Mouse (Mus musculus) regulatory T cell (primary cell): Measurements from ENCODE around the gene Hs1bp3.

Experiments used
- in situ Hi-C: fragments of 300-600 bp; cut with MboI, MseI; formaldehyde crosslinking; loops from one replicate; pipeline ENCODE4 v1.15.1; 2025; ENCODE audit warnings: high pct_unique_total_duplicates

The Hs1bp3 gene

GRCm38 (mm10) chr12:8301011-8301814, 12.0 kb upstream of the Hs1bp3 start:
- in situ Hi-C loops: loop anchor here (5.0 kb wide), 1 partner anchor 249 kb away; no protein-coding TSS in a partner anchor

GRCm38 (mm10) chr12:8301841-8302431, 11.3 kb upstream of the Hs1bp3 start, which contains the start of gene Gdf7:
TSS of gene Gdf7 (minus strand) at chr12:8301954.
- in situ Hi-C loops: loop anchor here (5.0 kb wide), 1 partner anchor 250 kb away; no protein-coding TSS in a partner anchor

GRCm38 (mm10) chr12:8305258-8305657, 8.0 kb upstream of the Hs1bp3 start:
- in situ Hi-C loops: no loop called here

- in situ Hi-C loops: no loop called here
These were observed 6.8 kb upstream of the Hs1bp3 start for GRCm38 (mm10) chr12:8306432-8306831.

- in situ Hi-C loops: no loop called here
These were observed 6.3 kb upstream of the Hs1bp3 start for GRCm38 (mm10) chr12:8306910-8307309.

GRCm38 (mm10) chr12:8310992-8311391, 2.2 kb upstream of the Hs1bp3 start:
- in situ Hi-C loops: no loop called here

- in situ Hi-C loops: no loop called here
These were observed 966 bp upstream of the Hs1bp3 start for GRCm38 (mm10) chr12:8312266-8312665.

- in situ Hi-C loops: no loop called here
These were observed 541 bp downstream of the Hs1bp3 start for GRCm38 (mm10) chr12:8313773-8314172.

- in situ Hi-C loops: no loop called here
These were observed 3.3 kb downstream of the Hs1bp3 start for GRCm38 (mm10) chr12:8316541-8316940.

- in situ Hi-C loops: loop anchor here (5.0 kb wide), 2 partner anchors 102 to 182 kb away; partner anchors contain the start of gene Rhob
These were observed 7.0 kb downstream of the Hs1bp3 start for GRCm38 (mm10) chr12:8320084-8320713.

GRCm38 (mm10) chr12:8321506-8321905, 8.3 kb downstream of the Hs1bp3 start:
- in situ Hi-C loops: loop anchor here (5.0 kb wide), 2 partner anchors 101 to 181 kb away; partner anchors contain the start of gene Rhob

GRCm38 (mm10) chr12:8324086-8324485, 10.9 kb downstream of the Hs1bp3 start:
- in situ Hi-C loops: loop anchor here (5.0 kb wide), 2 partner anchors 98 to 178 kb away; partner anchors contain the start of gene Rhob

- in situ Hi-C loops: no loop called here
These were observed 12.2 kb downstream of the Hs1bp3 start for GRCm38 (mm10) chr12:8325245-8325942.

- in situ Hi-C loops: no loop called here
These were observed 12.8 kb downstream of the Hs1bp3 start for GRCm38 (mm10) chr12:8325943-8326522.

- in situ Hi-C loops: no loop called here
These were observed 13.8 kb downstream of the Hs1bp3 start for GRCm38 (mm10) chr12:8326825-8327674.

GRCm38 (mm10) chr12:8327675-8328053, 14.4 kb downstream of the Hs1bp3 start:
- in situ Hi-C loops: no loop called here

- in situ Hi-C loops: no loop called here
These were observed 16.0 kb downstream of the Hs1bp3 start for GRCm38 (mm10) chr12:8329236-8329635.

GRCm38 (mm10) chr12:8331489-8332173, 18.4 kb downstream of the Hs1bp3 start:
- in situ Hi-C loops: no loop called here

- in situ Hi-C loops: no loop called here
These were observed 18.9 kb downstream of the Hs1bp3 start for GRCm38 (mm10) chr12:8332174-8332542.

- in situ Hi-C loops: no loop called here
These were observed 20.4 kb downstream of the Hs1bp3 start for GRCm38 (mm10) chr12:8333617-8334016.
